Mouse (Mus musculus) erythroblast, embryonic 14.5 days (primary cell): Measurements from ENCODE around the gene Galnt2.

ENCODE experiments used
- GATA1 ChIP-seq: IDR thresholded peaks from 2 replicates; pipeline ENCODE4 v1.6.1; 2012; ENCODE audit warnings: low read length, inconsistent platforms, mixed read lengths
- TAL1 ChIP-seq: IDR thresholded peaks from 3 replicates; pipeline ENCODE4 v1.6.1; 2012; ENCODE audit warnings: low read length, inconsistent platforms, mixed read lengths

DNA sequence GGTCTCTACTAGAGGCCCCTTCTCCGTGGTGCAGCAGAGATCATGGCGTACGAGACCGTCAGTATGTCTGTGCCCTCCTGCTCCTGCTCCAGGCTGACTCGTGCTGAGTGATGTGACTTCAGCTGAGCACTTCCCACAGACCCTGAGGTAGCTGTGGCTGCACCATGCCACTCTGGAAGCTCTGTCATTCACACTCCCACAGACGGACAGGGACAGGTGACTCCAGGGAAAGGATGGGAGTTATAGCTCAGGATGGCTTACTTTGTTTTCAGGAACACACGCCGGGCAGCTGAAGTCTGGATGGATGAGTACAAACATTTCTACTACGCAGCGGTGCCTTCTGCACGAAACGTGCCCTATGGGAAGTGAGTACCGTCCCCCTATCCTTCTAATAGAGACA, 105.1 kb downstream of the Galnt2 start:
- TF ChIP-seq GATA1 (no peak), TAL1 (no peak)
